Mouse (Mus musculus) E14TG2a.4 (cell line): ENCODE measurements around the gene Trappc12.

Experiments used
- CTCF ChIP-seq: conservative IDR thresholded peaks from 2 replicates; pipeline ENCODE4 v1.5.1; 2014; ENCODE audit warnings: low read length
- POU5F1 ChIP-seq: IDR thresholded peaks from 2 replicates; pipeline ENCODE4 v1.6.1; 2014; ENCODE audit warnings: low read length, borderline replicate concordance

DNA sequence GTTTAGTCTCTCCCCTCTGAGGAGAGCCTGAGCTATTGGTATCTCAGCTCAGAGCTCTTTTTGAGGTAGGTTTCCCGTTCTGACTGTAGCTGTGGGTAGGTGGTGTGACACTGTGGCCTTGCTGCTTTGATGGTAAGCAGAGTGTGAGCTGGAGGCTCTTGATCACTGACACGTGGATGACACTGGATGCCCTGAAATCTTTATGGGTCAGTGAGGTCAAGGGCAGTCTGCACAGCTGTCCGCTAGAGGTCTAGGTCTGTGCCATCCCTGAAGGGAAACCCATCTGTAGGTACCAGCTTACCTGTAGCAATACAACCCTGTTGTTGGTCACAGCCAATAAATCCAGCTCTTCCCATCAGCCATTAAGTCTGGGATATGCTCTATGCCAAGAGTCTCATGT, 64.5 kb downstream of the Trappc12 start:
- TF ChIP-seq CTCF (no peak), POU5F1 (no peak)
